Mouse (Mus musculus) lung, embryonic 16.5 days (tissue): Measurements from ENCODE around the gene Cacna2d3. TPM values are rescaled to one million over a fixed set of nuclear protein-coding genes. Genes with fewer than 3 reads are reported as not detected.

Source experiments
- ATAC-seq: fragments of 200-750 bp; cut with Nextera tagmentation; 2 replicates; pipeline ENCODE4 v1.8.0; 2017; ENCODE audit warnings: low read depth, mild to moderate bottlenecking, moderate library complexity
- H3K27ac ChIP-seq: fragments of 300-500 bp; sonication (generic); 2 replicates; pipeline ENCODE4 v1.5.1; 2014; ENCODE audit warnings: mild to moderate bottlenecking, control low read depth, low read length
- H3K27me3 ChIP-seq: fragments of 300-500 bp; sonication (generic); 2 replicates; pipeline ENCODE4 v1.6.1; 2014; ENCODE audit warnings: low read depth, low read length, mixed read lengths; ENCODE audit not compliant: control insufficient read depth, insufficient read depth
- H3K36me3 ChIP-seq: fragments of 300-500 bp; sonication (generic); 2 replicates; pipeline ENCODE4 v1.6.1; 2014; ENCODE audit warnings: low read length; ENCODE audit not compliant: control insufficient read depth, insufficient read depth
- H3K4me1 ChIP-seq: fragments of 300-500 bp; sonication (generic); replicated peaks from 2 replicates; pipeline ENCODE4 v1.6.1; 2014; ENCODE audit warnings: low read length, mixed read lengths; ENCODE audit not compliant: control insufficient read depth, insufficient read depth
- H3K4me2 ChIP-seq: fragments of 300-500 bp; sonication (generic); 2 replicates; pipeline ENCODE4 v1.6.1; 2014; ENCODE audit warnings: low read depth, low read length, control low read depth
- H3K4me3 ChIP-seq: fragments of 300-500 bp; sonication (generic); 2 replicates; pipeline ENCODE4 v1.5.1; 2014; ENCODE audit warnings: mild to moderate bottlenecking, low read length, control low read depth
- H3K9ac ChIP-seq: fragments of 300-500 bp; sonication (generic); 2 replicates; pipeline ENCODE4 v1.6.1; 2014; ENCODE audit warnings: low read length, control low read depth
- H3K9me3 ChIP-seq: fragments of 300-500 bp; sonication (generic); 2 replicates; pipeline ENCODE4 v1.6.1; 2016; ENCODE audit warnings: low read length; ENCODE audit not compliant: control insufficient read depth
- WGBS: fragments of 180-500 bp; shearing (Covaris S2); extraction: QIAGEN DNeasy Blood & Tissue Kit; methylation state at CpG from one replicate; pipeline ENCODE4 v1.1.7; 2014; 5-methylcytosine and 5-hydroxymethylcytosine counted together
- polyA plus RNA-seq: library from polyadenylated mRNA; unstranded; fragments of >200 nt; fragmentation: Nextera tagmentation; extraction: Ambion mirVana; gene quantifications from 2 replicates; pipeline ENCODE4 v1.2.1, GENCODE M21; 2015

Gene Cacna2d3
- 0.64 and 0.98 TPM in 2 replicates for polyA plus RNA-seq

- peak; percentile 87 for ATAC-seq
- WGBS = under 1% methylated on average over 56 of the region's 109 CpGs
- Histone ChIP-seq H3K36me3 (no peaks in the 10 kb centered on the region), H3K9me3 (no peaks in the 10 kb centered on the region), H3K4me2 (peak within 1 kb of the TSS; percentile 97), H3K9ac (peak within 1 kb of the TSS; percentile 61), H3K4me3 (peak within 1 kb of the TSS; percentile 68), H3K4me1 (peaks cover 7% of the 10 kb centered on the region; the same call in 1 of the 2 replicates), H3K27me3 (peaks cover 70% of the 10 kb centered on the region), H3K27ac (no peak within 1 kb of the TSS)
These were observed at the start of gene Cacna2d3 for GRCm38 (mm10) chr14:29721488-29722385. Cacna2d3 (minus strand) TSS chr14:29721864.

DNA sequence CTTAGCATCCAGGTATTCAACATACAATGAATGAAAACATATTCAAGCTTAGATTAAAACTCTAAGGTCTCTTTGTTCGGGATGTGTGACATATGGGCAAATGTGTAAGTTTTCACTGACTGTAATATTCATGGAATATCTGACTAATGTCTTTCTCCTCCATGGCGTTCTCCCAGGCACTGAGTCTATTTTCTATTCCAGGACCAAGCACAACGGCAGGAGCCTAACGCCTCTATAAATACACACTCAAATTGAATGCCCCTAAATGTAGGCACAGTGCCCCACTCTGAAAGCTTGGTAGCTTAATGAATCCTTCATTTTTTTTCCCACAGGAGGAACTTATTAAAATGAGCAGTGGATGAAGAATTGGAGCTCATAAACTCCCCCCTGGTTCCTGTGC lies 47.8 kb upstream of the Cacna2d3 start:
- Histone ChIP-seq H3K27me3 (no peaks in the 10 kb centered on the region), H3K9ac (no peak overlapping the region), H3K4me3 (no peak overlapping the region), H3K36me3 (no peaks in the 10 kb centered on the region), H3K27ac (no peak overlapping the region), H3K4me2 (no peak overlapping the region), H3K4me1 (no peaks in the 10 kb centered on the region), H3K9me3 (no peaks in the 10 kb centered on the region)
- WGBS = 82% methylated on average over 4 of the region's 4 CpGs
- no peak for ATAC-seq

- ATAC-seq = no peak
- WGBS = 52% methylated on average over 5 of the region's 5 CpGs
- no peak overlapping the region for H3K9ac ChIP-seq
These were observed 31.2 kb upstream of the Cacna2d3 start for GRCm38 (mm10) chr14:29752876-29753275.

GRCm38 (mm10) chr14:29738751-29739150 lies 17.1 kb upstream of the Cacna2d3 start:
- ATAC-seq = no peak
- Histone ChIP-seq H3K9ac (no peak overlapping the region), H3K27ac (no peak overlapping the region), H3K4me2 (no peak overlapping the region), H3K9me3 (no peaks in the 10 kb centered on the region), H3K4me3 (no peak overlapping the region), H3K36me3 (no peaks in the 10 kb centered on the region), H3K27me3 (no peaks in the 10 kb centered on the region), H3K4me1 (no peaks in the 10 kb centered on the region)
- WGBS = 68% methylated on average over 2 of the region's 2 CpGs

More at GRCm38 (mm10) chr14:29752876-29753275, 31.2 kb upstream of the Cacna2d3 start:
- no peaks in the 10 kb centered on the region for H3K36me3 ChIP-seq
- no peaks in the 10 kb centered on the region for H3K4me1 ChIP-seq
- H3K4me3 ChIP-seq = no peak overlapping the region
- H3K4me2 ChIP-seq = no peak overlapping the region
- H3K27me3 ChIP-seq = no peaks in the 10 kb centered on the region
- H3K9me3 ChIP-seq = no peaks in the 10 kb centered on the region
- no peak overlapping the region for H3K27ac ChIP-seq

GRCm38 (mm10) chr14:29730256-29730655 lies 8.6 kb upstream of the Cacna2d3 start:
- Histone ChIP-seq H3K9me3 (no peaks in the 10 kb centered on the region), H3K4me3 (no peak overlapping the region), H3K4me2 (no peak overlapping the region), H3K9ac (no peak overlapping the region), H3K4me1 (no peaks in the 10 kb centered on the region), H3K27ac (no peak overlapping the region), H3K27me3 (no peaks in the 10 kb centered on the region; the same call in 1 of the 2 replicates), H3K36me3 (no peaks in the 10 kb centered on the region)
- 80% methylated on average over 4 of the region's 4 CpGs for WGBS
- ATAC-seq = no peak

DNA sequence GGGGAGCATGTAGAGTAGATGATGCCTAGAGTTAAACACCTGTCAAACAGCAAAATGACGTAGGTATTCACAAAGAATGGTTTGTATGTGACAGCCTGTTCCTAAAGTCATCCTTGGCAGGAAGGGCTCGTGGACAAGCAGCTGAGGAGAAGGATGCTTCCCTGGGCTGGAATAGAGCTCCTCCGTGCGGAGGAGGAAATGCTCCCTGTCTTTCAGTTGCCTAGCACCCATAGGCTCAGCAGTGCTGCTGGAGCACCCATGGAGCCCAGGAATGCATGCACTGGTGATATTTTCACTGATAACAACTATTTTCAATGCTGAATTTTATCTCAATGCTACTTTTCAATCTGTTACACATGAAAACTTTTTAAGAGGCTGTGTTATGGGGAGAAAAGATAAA lies 7.3 kb upstream of the Cacna2d3 start:
- Histone ChIP-seq H3K4me3 (no peak overlapping the region), H3K36me3 (no peaks in the 10 kb centered on the region), H3K9me3 (no peaks in the 10 kb centered on the region), H3K27ac (no peak overlapping the region), H3K9ac (no peak overlapping the region), H3K27me3 (peaks cover 7% of the 10 kb centered on the region), H3K4me1 (no peaks in the 10 kb centered on the region), H3K4me2 (no peak overlapping the region)
- no peak for ATAC-seq
- WGBS = 65% methylated on average over 4 of the region's 4 CpGs

DNA sequence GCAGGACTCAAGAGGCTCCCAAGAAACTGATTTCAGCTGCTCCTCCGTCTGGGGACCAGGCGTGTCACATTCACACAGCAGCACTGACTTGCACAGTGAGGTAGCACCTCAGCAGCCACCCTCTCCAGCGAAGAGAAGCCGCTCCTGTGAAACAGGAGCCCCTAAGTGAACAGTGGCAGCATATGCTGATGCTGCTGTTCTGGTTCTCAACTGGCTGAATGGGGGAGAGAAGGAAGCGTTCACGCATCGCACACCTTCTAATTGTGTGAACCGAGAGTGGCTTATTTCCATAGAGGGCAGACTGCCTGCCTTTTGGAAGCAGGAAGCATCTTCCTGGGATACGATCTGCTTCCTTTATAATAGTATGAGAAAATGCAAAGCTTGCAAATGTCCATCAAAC lies 5.9 kb upstream of the Cacna2d3 start:
- no peak overlapping the region for H3K4me2 ChIP-seq
- no peak for ATAC-seq
- H3K36me3 ChIP-seq = no peaks in the 10 kb centered on the region
- no peak overlapping the region for H3K4me3 ChIP-seq
- H3K27ac ChIP-seq = no peak overlapping the region
- H3K9ac ChIP-seq = no peak overlapping the region
- H3K4me1 ChIP-seq = peaks cover 1% of the 10 kb centered on the region; the same call in 1 of the 2 replicates
- WGBS = 64% methylated on average over 9 of the region's 9 CpGs
- H3K9me3 ChIP-seq = no peaks in the 10 kb centered on the region
- H3K27me3 ChIP-seq = peaks cover 21% of the 10 kb centered on the region

DNA sequence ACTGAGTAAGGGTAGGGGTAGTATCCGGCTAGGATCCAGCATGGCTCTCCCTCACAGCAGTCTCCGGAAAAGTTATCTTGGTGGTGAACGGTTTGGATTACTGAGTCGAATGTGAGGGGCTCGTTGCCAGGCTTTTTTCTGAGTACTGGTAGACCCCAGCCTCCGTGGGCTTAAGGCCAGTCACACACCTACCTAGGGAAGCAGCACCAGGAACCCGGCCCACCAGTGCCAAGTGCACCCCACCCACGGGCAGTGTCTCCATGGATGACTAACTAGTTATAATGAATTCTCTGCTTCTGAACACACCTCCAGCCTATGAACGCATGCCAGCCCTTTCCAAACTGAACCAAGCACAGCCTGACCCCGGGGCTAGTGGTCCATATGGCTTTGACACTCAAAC lies 1.6 kb upstream of the Cacna2d3 start:
- peak overlapping the region; percentile 97 for H3K4me2 ChIP-seq
- H3K27ac ChIP-seq = no peak overlapping the region
- H3K4me3 ChIP-seq = peak overlapping the region; percentile 68
- H3K27me3 ChIP-seq = peaks cover 62% of the 10 kb centered on the region
- 8% methylated on average over 10 of the region's 10 CpGs for WGBS
- no peaks in the 10 kb centered on the region for H3K36me3 ChIP-seq
- ATAC-seq = no peak
- no peaks in the 10 kb centered on the region for H3K9me3 ChIP-seq
- peaks cover 7% of the 10 kb centered on the region; the same call in 1 of the 2 replicates for H3K4me1 ChIP-seq
- H3K9ac ChIP-seq = no peak overlapping the region

DNA sequence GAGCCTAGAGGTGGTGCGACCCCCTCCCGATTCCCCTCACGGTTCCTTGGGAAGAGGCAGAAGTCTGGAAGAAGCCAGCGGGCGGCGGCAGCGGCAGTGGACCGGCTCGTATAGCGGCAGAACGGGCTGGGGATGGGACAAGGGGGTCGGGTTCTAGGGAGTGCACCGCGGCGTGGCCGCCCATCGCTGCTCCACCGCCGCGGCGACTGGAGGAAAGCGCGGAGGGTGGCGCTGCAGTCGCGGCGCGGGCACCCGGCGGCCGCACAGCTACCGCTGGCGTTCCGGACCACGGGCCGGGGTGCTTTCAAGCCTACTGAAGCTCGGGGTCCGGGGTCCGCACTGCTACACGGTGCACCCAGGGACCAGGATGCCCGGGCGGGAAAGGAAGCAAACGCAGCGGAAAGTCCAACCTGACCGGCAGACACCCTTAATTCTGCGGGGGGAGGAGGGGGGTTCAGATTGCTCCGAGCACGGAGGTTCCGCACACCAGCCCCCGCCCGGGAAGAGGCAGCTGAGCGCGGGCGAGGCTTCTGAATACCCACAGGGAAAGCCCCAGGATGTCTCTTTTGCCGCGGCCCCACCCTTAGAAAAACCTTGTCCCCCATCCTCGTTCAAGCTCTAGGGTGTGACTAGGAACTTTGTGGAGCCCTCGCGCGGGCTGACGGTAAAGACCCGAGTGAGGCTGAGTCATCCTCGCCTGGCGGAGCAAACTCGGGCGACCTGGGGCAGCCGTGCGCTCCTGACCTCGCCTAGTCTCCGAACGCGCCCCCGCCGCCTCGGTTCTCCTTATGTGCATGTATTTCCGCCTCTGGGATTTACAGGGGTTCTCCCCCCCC lies 940 bp upstream of the Cacna2d3 start:
- Histone ChIP-seq H3K27ac (no peak overlapping the region), H3K4me2 (peak overlapping the region; percentile 97), H3K4me3 (peak overlapping the region; percentile 68), H3K9me3 (no peaks in the 10 kb centered on the region), H3K4me1 (peaks cover 7% of the 10 kb centered on the region; the same call in 1 of the 2 replicates), H3K9ac (peak overlapping the region; percentile 61), H3K36me3 (no peaks in the 10 kb centered on the region), H3K27me3 (peaks cover 66% of the 10 kb centered on the region)
- ATAC-seq = peak; percentile 62
- WGBS = 1% methylated on average over 75 of the region's 76 CpGs
